8 mouse cellular contexts compared by ENCODE assay signal in the genomic region with DNA sequence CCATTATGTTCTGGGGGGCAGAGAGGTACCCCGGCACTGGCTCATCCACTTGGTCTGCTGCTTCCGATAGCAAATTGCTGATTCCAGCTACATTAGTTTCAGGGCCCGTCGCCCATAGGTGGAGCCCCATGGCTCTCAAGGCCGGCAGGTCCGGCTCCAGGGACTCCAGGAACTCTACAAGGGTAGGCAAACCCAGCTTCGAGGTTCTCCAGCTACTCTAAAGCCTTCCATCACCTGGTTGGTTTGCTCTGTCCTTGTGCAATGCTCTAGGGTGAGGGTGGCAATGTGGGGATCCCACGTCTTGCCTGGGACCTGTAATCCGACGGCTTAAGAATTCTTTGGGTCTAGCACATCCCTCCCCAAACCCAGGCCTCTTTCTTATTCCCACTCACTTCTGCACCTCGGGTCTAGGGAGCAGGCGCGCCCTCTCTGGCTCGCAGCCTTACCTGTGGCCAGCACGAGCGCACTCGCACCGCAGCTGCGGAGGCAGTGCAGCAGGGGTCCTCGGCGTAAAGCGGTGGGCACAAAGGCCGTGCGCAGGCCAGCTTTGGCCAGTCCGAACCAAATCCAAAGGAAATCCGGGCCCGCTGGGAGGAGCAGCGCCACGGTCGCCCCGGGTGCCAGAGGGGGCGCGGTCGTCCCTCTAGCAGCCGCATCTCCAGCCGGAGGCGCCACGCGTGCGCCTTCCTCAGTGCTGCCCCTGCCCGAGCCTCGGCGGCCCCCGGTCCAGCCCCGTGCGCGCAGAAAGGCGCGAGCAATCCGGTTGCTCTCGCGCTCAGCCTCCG. TPM values are rescaled to one million over a fixed set of nuclear protein-coding genes. Genes with fewer than 3 reads are reported as not detected.
A peak's percentile ranks its signal among the peaks of the same experiment; 100 is the strongest.
DNase-seq lines count a peak whose midpoint lies in the region; ATAC-seq and TF ChIP-seq lines count a peak whose summit lies in the region.

No protein-coding gene starts in this region.

- no peaks in the 10 kb centered on the region for H3K9me3 ChIP-seq in ES-E14 (ENCODE audit: control insufficient read depth, insufficient read depth, low read depth, low read length)
- H3K9me3 ChIP-seq in embryonic facial prominence, embryonic 12.5 days: no peaks in the 10 kb centered on the region
- H3K9me3 ChIP-seq in limb, embryonic 13.5 days: no peaks in the 10 kb centered on the region
- H3K9me3 ChIP-seq in midbrain, embryonic 14.5 days (ENCODE audit: control insufficient read depth, low read length): no peaks in the 10 kb centered on the region

- peak overlapping the region; percentile 4; the same call in 1 of the 2 replicates for H3K27ac ChIP-seq in ES-E14 (ENCODE audit: insufficient read depth, low read depth, low read length, poor library complexity, severe bottlenecking)
- H3K27ac ChIP-seq in embryonic facial prominence, embryonic 12.5 days: peak overlapping the region; percentile 97
- peak overlapping the region; percentile 98 for H3K27ac ChIP-seq in limb, embryonic 13.5 days
- H3K27ac ChIP-seq in midbrain, embryonic 14.5 days (replicated peaks; ENCODE audit: low read depth, low read length): peak overlapping the region; percentile 95

- intact Hi-C loops in heart, postnatal 10 days (cut with DNase I): no loop called here

- 4% methylated on average over 53 of the region's 53 CpGs for WGBS in embryonic facial prominence, embryonic 12.5 days
- 3% methylated on average over 53 of the region's 53 CpGs for WGBS in limb, embryonic 13.5 days
- 3% methylated on average over 53 of the region's 53 CpGs for WGBS in midbrain, embryonic 14.5 days

- DNase-seq in frontal cortex, postnatal 25 days (ENCODE audit: low spot score in 2 of 2): no peak
- DNase-seq in ES-E14 (ENCODE audit: low read depth, low spot score): no peak
- peak; percentile 42 to 62 for DNase-seq in heart, postnatal 10 days
- peak; percentile 80 for DNase-seq in midbrain, embryonic 14.5 days
- DNase-seq in layer of hippocampus, adult 11-12 months (ENCODE audit: low spot score): no peak

- H3K4me3 ChIP-seq in ES-E14 (ENCODE audit: insufficient read depth in 1 of 2, low read depth in 1 of 2, low read length in 2 of 2, poor library complexity in 1 of 2, severe bottlenecking in 1 of 2): peak overlapping the region; percentile 73 to 79
- H3K4me3 ChIP-seq in embryonic facial prominence, embryonic 12.5 days: peak overlapping the region; percentile 71
- H3K4me3 ChIP-seq in limb, embryonic 13.5 days: peak overlapping the region; percentile 77
- peak overlapping the region; percentile 70 for H3K4me3 ChIP-seq in midbrain, embryonic 14.5 days (replicated peaks; ENCODE audit: low read depth, low read length)

- peak overlapping the region; percentile 94 for H3K4me2 ChIP-seq in embryonic facial prominence, embryonic 12.5 days (replicated peaks)
- peak overlapping the region; percentile 90 for H3K4me2 ChIP-seq in limb, embryonic 13.5 days (replicated peaks)
- peak overlapping the region; percentile 85 for H3K4me2 ChIP-seq in midbrain, embryonic 14.5 days (ENCODE audit: low read length)

- peak overlapping the region; percentile 76 for H3K9ac ChIP-seq in ES-E14 (ENCODE audit: insufficient read depth, low read depth, low read length, poor library complexity, severe bottlenecking)
- H3K9ac ChIP-seq in embryonic facial prominence, embryonic 12.5 days: peak overlapping the region; percentile 86
- H3K9ac ChIP-seq in limb, embryonic 13.5 days: peak overlapping the region; percentile 89
- H3K9ac ChIP-seq in midbrain, embryonic 14.5 days (replicated peaks; ENCODE audit: low read length): peak overlapping the region; percentile 88

- peak; percentile 31 for ATAC-seq in frontal cortex, adult (ENCODE audit: low TSS enrichment)
- ATAC-seq in embryonic facial prominence, embryonic 12.5 days (ENCODE audit: insufficient number of reproducible peaks, insufficient read depth, low FRiP score, low TSS enrichment): peak; percentile 58
- ATAC-seq in limb, embryonic 13.5 days (ENCODE audit: low FRiP score, low read depth): peak; percentile 64
- ATAC-seq in midbrain, embryonic 14.5 days (ENCODE audit: low FRiP score, low TSS enrichment): peak; percentile 72

- in situ Hi-C loops in ES-E14 (cut with MboI; ENCODE audit: low sequenced_read_pairs in 2 of 2, unreplicated experiment in 2 of 2): no loop called here

- no peaks in the 10 kb centered on the region for H3K27me3 ChIP-seq in embryonic facial prominence, embryonic 12.5 days
- H3K27me3 ChIP-seq in limb, embryonic 13.5 days: no peaks in the 10 kb centered on the region
- no peaks in the 10 kb centered on the region for H3K27me3 ChIP-seq in midbrain, embryonic 14.5 days (ENCODE audit: control insufficient read depth, insufficient read depth, low read length)

- H3K36me3 ChIP-seq in ES-E14 (ENCODE audit: control insufficient read depth, insufficient read depth, low read length, poor library complexity, severe bottlenecking): peaks cover 30% of the 10 kb centered on the region
- peaks cover 49% of the 10 kb centered on the region for H3K36me3 ChIP-seq in embryonic facial prominence, embryonic 12.5 days
- H3K36me3 ChIP-seq in limb, embryonic 13.5 days: peaks cover 58% of the 10 kb centered on the region
- peaks cover 49% of the 10 kb centered on the region for H3K36me3 ChIP-seq in midbrain, embryonic 14.5 days (ENCODE audit: control insufficient read depth, insufficient read depth, low read length)

- H3K4me1 ChIP-seq in ES-E14 (ENCODE audit: control insufficient read depth in 2 of 2, insufficient read depth in 2 of 2, low read length in 2 of 2, poor library complexity in 1 of 2): peaks cover 4 to 20% of the 10 kb centered on the region in 2 experiments; a peak in 3 of 4 replicates
- H3K4me1 ChIP-seq in embryonic facial prominence, embryonic 12.5 days: peaks cover 44% of the 10 kb centered on the region
- peaks cover 41% of the 10 kb centered on the region for H3K4me1 ChIP-seq in limb, embryonic 13.5 days
- peaks cover 29% of the 10 kb centered on the region for H3K4me1 ChIP-seq in midbrain, embryonic 14.5 days (ENCODE audit: control insufficient read depth, insufficient read depth, low read length)

TF ChIP-seq in ES-E14, 5 proteins besides CTCF, POLR2A, EP300 and RAD21:
- TF ChIP-seq ZNF384 (IDR thresholded peaks at IDR 0.05; ENCODE audit: low read depth, low read length) (no peak), HCFC1 (IDR thresholded peaks at IDR 0.05; ENCODE audit: borderline replicate concordance, insufficient read depth, low read length) (peak; percentile 52; the same call in 1 of the 2 replicates)

RNA-seq across cellular contexts. Expression of gene Slc27a3, which starts 0.8 kb away (rescaled TPM):
- total RNA-seq in ES-E14 (2012; rRNA removed): 22.9 and 43.7 TPM in 2 replicates
- 42.8 and 44.8 TPM in 2 replicates for polyA plus RNA-seq in embryonic facial prominence, embryonic 12.5 days (2016; fragmentation: Nextera tagmentation; extraction: Ambion mirVana)
- 1 to 10 TPM; 1.9 to 3.3 TPM for total RNA-seq in heart, postnatal 10 days (2021)
- 38.7 and 38.8 TPM in 2 replicates for polyA plus RNA-seq in limb, embryonic 13.5 days (2015; fragmentation: Nextera tagmentation; extraction: Ambion mirVana)
- 23.6 and 25.0 TPM in 2 replicates for polyA plus RNA-seq in midbrain, embryonic 14.5 days (2014; fragmentation: Nextera tagmentation; extraction: Ambion mirVana)

RNA-seq across cellular contexts. Expression of gene Ints3, which starts 44.5 kb away (rescaled TPM):
- 62.7 and 72.4 TPM in 2 replicates for total RNA-seq in ES-E14 (2012; rRNA removed)
- 43.6 and 45.2 TPM in 2 replicates for polyA plus RNA-seq in embryonic facial prominence, embryonic 12.5 days (2016; fragmentation: Nextera tagmentation; extraction: Ambion mirVana)
- 10 to 100 TPM; 24.4 to 28.3 TPM for total RNA-seq in heart, postnatal 10 days (2021)
- 28.5 and 29.4 TPM in 2 replicates for polyA plus RNA-seq in limb, embryonic 13.5 days (2015; fragmentation: Nextera tagmentation; extraction: Ambion mirVana)
- polyA plus RNA-seq in midbrain, embryonic 14.5 days (2014; fragmentation: Nextera tagmentation; extraction: Ambion mirVana): 32.3 and 35.0 TPM in 2 replicates

Comparison
In these comparisons a context has a peak if more than half of its experiments do, and no peak if none do; other contexts are left out.
1. DNase-seq: peak in heart, postnatal 10 days (2 of 2) and midbrain, embryonic 14.5 days (single experiment); none in frontal cortex, postnatal 25 days (0 of 2), ES-E14 (single experiment) and layer of hippocampus, adult 11-12 months (single experiment).
2. H3K27ac ChIP-seq: peak in every context shown above with its lines; median percentile 98 in limb, embryonic 13.5 days; 97 in embryonic facial prominence, embryonic 12.5 days; 95 in midbrain, embryonic 14.5 days; 4 in ES-E14.
3. Peak in every context shown above with its lines, with median percentiles within 50 percentile points of each other: ATAC-seq, H3K4me3 ChIP-seq, H3K9ac ChIP-seq and H3K4me2 ChIP-seq.